Mouse (Mus musculus) liver, embryonic 16.5 days (tissue): ENCODE results near the gene Stxbp4. TPM values are rescaled to one million over a fixed set of nuclear protein-coding genes. Genes with fewer than 3 reads are reported as not detected.

Experiments
- ATAC-seq: fragments of 200-750 bp; cut with Nextera tagmentation; 2 replicates; pipeline ENCODE4 v1.8.0; 2017; ENCODE audit warnings: low read depth, mild to moderate bottlenecking, moderate number of reproducible peaks, moderate library complexity
- H3K27ac ChIP-seq: fragments of 300-500 bp; sonication (generic); 2 replicates; pipeline ENCODE4 v1.5.1; 2014; ENCODE audit warnings: mild to moderate bottlenecking, low read length
- H3K27me3 ChIP-seq: fragments of 300-500 bp; sonication (generic); 2 replicates; pipeline ENCODE4 v1.6.1; 2014; ENCODE audit warnings: low read depth, low read length, mixed read lengths; ENCODE audit not compliant: control insufficient read depth, insufficient read depth
- H3K36me3 ChIP-seq: fragments of 300-500 bp; sonication (generic); 2 replicates; pipeline ENCODE4 v1.6.1; 2014; ENCODE audit warnings: mild to moderate bottlenecking; ENCODE audit not compliant: control insufficient read depth, insufficient read depth
- H3K4me1 ChIP-seq: fragments of 300-500 bp; sonication (generic); 2 replicates; pipeline ENCODE4 v1.6.1; 2014; ENCODE audit warnings: low read depth, low read length, mixed read lengths; ENCODE audit not compliant: control insufficient read depth
- H3K4me2 ChIP-seq: fragments of 300-500 bp; sonication (generic); 2 replicates; pipeline ENCODE4 v1.6.1; 2014; ENCODE audit warnings: low read depth, low read length, mixed read lengths
- H3K4me3 ChIP-seq: fragments of 300-500 bp; sonication (generic); 2 replicates; pipeline ENCODE4 v1.5.1; 2014; ENCODE audit warnings: low read depth, mild to moderate bottlenecking, low read length
- H3K9ac ChIP-seq: fragments of 300-500 bp; sonication (generic); 2 replicates; pipeline ENCODE4 v1.6.1; 2014; ENCODE audit warnings: low read depth, low read length
- H3K9me3 ChIP-seq: fragments of 300-500 bp; sonication (generic); replicated peaks from 2 replicates; pipeline ENCODE4 v1.6.1; 2016; ENCODE audit warnings: low read length; ENCODE audit not compliant: control insufficient read depth
- WGBS: fragments of 180-500 bp; shearing (Covaris S2); extraction: QIAGEN DNeasy Blood & Tissue Kit; methylation state at CpG from one replicate; pipeline ENCODE4 v1.1.7; 2014; ENCODE audit not compliant: insufficient replicate concordance; 5-methylcytosine and 5-hydroxymethylcytosine counted together
- polyA plus RNA-seq: library from polyadenylated mRNA; unstranded; fragments of >200 nt; fragmentation: Nextera tagmentation; extraction: Ambion mirVana; gene quantifications from 2 replicates; pipeline ENCODE4 v1.2.1, GENCODE M21; 2015

The Stxbp4 gene
- polyA plus RNA-seq, 1 experiment from 2014 or later, result 6.0 TPM

- ATAC-seq, result no peak
- 58% methylated on average over 1 of the region's 1 CpGs for WGBS
- H3K4me2 ChIP-seq, result no peak overlapping the region
Measured at GRCm38 (mm10) chr11:90481828-90482227, 156.1 kb downstream of the Stxbp4 start.

GRCm38 (mm10) chr11:90470271-90470670 is 167.6 kb downstream of the Stxbp4 start:
- Histone ChIP-seq H3K9ac (no peak overlapping the region), H3K36me3 (no peaks in the 10 kb centered on the region), H3K27ac (no peak overlapping the region), H3K4me3 (no peak overlapping the region), H3K27me3 (no peaks in the 10 kb centered on the region), H3K9me3 (no peaks in the 10 kb centered on the region), H3K4me1 (no peaks in the 10 kb centered on the region), H3K4me2 (no peak overlapping the region)
- 79% methylated on average over 4 of the region's 4 CpGs for whole genome bisulfite sequencing
- ATAC-seq, result no peak

More at GRCm38 (mm10) chr11:90481828-90482227, 156.1 kb downstream of the Stxbp4 start:
- Histone ChIP-seq H3K36me3 (no peaks in the 10 kb centered on the region), H3K9me3 (no peaks in the 10 kb centered on the region), H3K27ac (no peak overlapping the region), H3K9ac (no peak overlapping the region), H3K27me3 (no peaks in the 10 kb centered on the region), H3K4me1 (no peaks in the 10 kb centered on the region), H3K4me3 (no peak overlapping the region)

GRCm38 (mm10) chr11:90464046-90464595 is 173.8 kb downstream of the Stxbp4 start:
- Histone ChIP-seq H3K27ac (no peak overlapping the region), H3K27me3 (no peaks in the 10 kb centered on the region), H3K9ac (no peak overlapping the region), H3K36me3 (no peaks in the 10 kb centered on the region), H3K4me2 (no peak overlapping the region), H3K4me1 (no peaks in the 10 kb centered on the region), H3K9me3 (no peaks in the 10 kb centered on the region), H3K4me3 (no peak overlapping the region)
- 58% methylated on average over 10 of the region's 10 CpGs for WGBS
- no peak for ATAC-seq

- no peaks in the 10 kb centered on the region for H3K27me3 ChIP-seq
- WGBS, result 55% methylated on average over 3 of the region's 3 CpGs
- no peak overlapping the region for H3K27ac ChIP-seq
- H3K9ac ChIP-seq, result no peak overlapping the region
- no peaks in the 10 kb centered on the region for H3K4me1 ChIP-seq
- H3K4me2 ChIP-seq, result no peak overlapping the region
- ATAC-seq, result no peak
- no peaks in the 10 kb centered on the region for H3K36me3 ChIP-seq
- no peak overlapping the region for H3K4me3 ChIP-seq
- H3K9me3 ChIP-seq, result no peaks in the 10 kb centered on the region
Measured at GRCm38 (mm10) chr11:90460458-90460857, 177.4 kb downstream of the Stxbp4 start.

GRCm38 (mm10) chr11:90452134-90452533 is 185.8 kb downstream of the Stxbp4 start:
- Histone ChIP-seq H3K27ac (no peak overlapping the region), H3K4me1 (no peaks in the 10 kb centered on the region), H3K9me3 (no peaks in the 10 kb centered on the region), H3K9ac (no peak overlapping the region), H3K4me2 (no peak overlapping the region), H3K27me3 (no peaks in the 10 kb centered on the region), H3K4me3 (no peak overlapping the region), H3K36me3 (no peaks in the 10 kb centered on the region)
- ATAC-seq, result no peak
- 31% methylated on average over 3 of the region's 3 CpGs for WGBS

- Histone ChIP-seq H3K36me3 (no peaks in the 10 kb centered on the region), H3K27me3 (no peaks in the 10 kb centered on the region), H3K4me1 (no peaks in the 10 kb centered on the region), H3K9me3 (no peaks in the 10 kb centered on the region), H3K4me3 (no peak overlapping the region), H3K27ac (no peak overlapping the region), H3K4me2 (no peak overlapping the region), H3K9ac (no peak overlapping the region)
- 62% methylated on average over 5 of the region's 5 CpGs for WGBS
- ATAC-seq, result no peak
Measured at GRCm38 (mm10) chr11:90451506-90451905, 186.4 kb downstream of the Stxbp4 start.

- H3K4me3 ChIP-seq, result no peak overlapping the region
- no peak for ATAC-seq
- H3K27ac ChIP-seq, result no peak overlapping the region
- no peaks in the 10 kb centered on the region for H3K9me3 ChIP-seq
- H3K36me3 ChIP-seq, result no peaks in the 10 kb centered on the region
- no peaks in the 10 kb centered on the region for H3K4me1 ChIP-seq
- no peak overlapping the region for H3K9ac ChIP-seq
- no peak overlapping the region for H3K4me2 ChIP-seq
- 57% methylated on average over 2 of the region's 2 CpGs for WGBS
- H3K27me3 ChIP-seq, result no peaks in the 10 kb centered on the region
Measured at GRCm38 (mm10) chr11:90442462-90442861, 195.4 kb downstream of the Stxbp4 start.

GRCm38 (mm10) chr11:90440851-90441250 is 197.0 kb downstream of the Stxbp4 start:
- ATAC-seq, result no peak
- Histone ChIP-seq H3K9ac (no peak overlapping the region), H3K36me3 (no peaks in the 10 kb centered on the region), H3K4me2 (no peak overlapping the region), H3K4me3 (no peak overlapping the region), H3K9me3 (no peaks in the 10 kb centered on the region), H3K4me1 (no peaks in the 10 kb centered on the region), H3K27me3 (no peaks in the 10 kb centered on the region), H3K27ac (no peak overlapping the region)
- WGBS, result 60% methylated on average over 3 of the region's 3 CpGs

- Histone ChIP-seq H3K27me3 (no peaks in the 10 kb centered on the region), H3K4me1 (no peaks in the 10 kb centered on the region), H3K4me3 (no peak overlapping the region), H3K36me3 (no peaks in the 10 kb centered on the region), H3K27ac (no peak overlapping the region), H3K9ac (no peak overlapping the region), H3K9me3 (no peaks in the 10 kb centered on the region), H3K4me2 (no peak overlapping the region)
- 68% methylated on average over 5 of the region's 5 CpGs for WGBS
- no peak for ATAC-seq
Measured at GRCm38 (mm10) chr11:90438768-90439167, 199.1 kb downstream of the Stxbp4 start.
